Mouse (Mus musculus) lung, postnatal 10 days (tissue): Measurements from ENCODE around the gene Tdg.
"Not testable (repeated sequence)": the region's sequence is repeated elsewhere in the genome, so short reads cannot be mapped to it uniquely, and the experiment has no call there.

Experiments used
- DNase-seq: peaks from one replicate; pipeline ENCODE4 v3.0.0; 2021

Gene Tdg

GRCm38 (mm10) chr10:82629586-82630255 is at the start of gene Tdg:
Tdg (plus strand) TSS chr10:82629828.
- DNase-seq, result peak; percentile 95

- DNase-seq, result not testable (repeated sequence)
Observed at GRCm38 (mm10) chr10:82589673-82590072, 40.0 kb upstream of the Tdg start.

GRCm38 (mm10) chr10:82594421-82594820 is 35.2 kb upstream of the Tdg start:
- DNase-seq, result not testable (repeated sequence)

GRCm38 (mm10) chr10:82622235-82622634 is 7.4 kb upstream of the Tdg start:
- no peak for DNase-seq

GRCm38 (mm10) chr10:82622671-82623552 is 6.7 kb upstream of the Tdg start, which contains the start of gene 1190007I07Rik:
1190007I07Rik (minus strand) TSS chr10:82623228.
- DNase-seq, result peak; percentile 94

GRCm38 (mm10) chr10:82623553-82623932 is 6.1 kb upstream of the Tdg start:
- not testable (repeated sequence) for DNase-seq

- DNase-seq, result peak; percentile 10
Observed at GRCm38 (mm10) chr10:82629111-82629585, 480 bp upstream of the Tdg start.

GRCm38 (mm10) chr10:82630497-82630896 is 869 bp downstream of the Tdg start:
- no peak for DNase-seq

GRCm38 (mm10) chr10:82631133-82631532 is 1.5 kb downstream of the Tdg start:
- no peak for DNase-seq

- DNase-seq, result no peak
Observed at GRCm38 (mm10) chr10:82632496-82633280, 3.1 kb downstream of the Tdg start.

GRCm38 (mm10) chr10:82634348-82634747 is 4.7 kb downstream of the Tdg start:
- no peak for DNase-seq

GRCm38 (mm10) chr10:82636321-82636720 is 6.7 kb downstream of the Tdg start:
- no peak for DNase-seq

GRCm38 (mm10) chr10:82639032-82639698 is 9.5 kb downstream of the Tdg start:
- DNase-seq, result no peak

GRCm38 (mm10) chr10:82641481-82641880 is 11.9 kb downstream of the Tdg start:
- no peak for DNase-seq

GRCm38 (mm10) chr10:82646083-82646482 is 16.5 kb downstream of the Tdg start:
- no peak for DNase-seq

- DNase-seq, result no peak
Observed at GRCm38 (mm10) chr10:82647205-82647811, 17.7 kb downstream of the Tdg start.

GRCm38 (mm10) chr10:82651221-82651620 is 21.6 kb downstream of the Tdg start:
- DNase-seq, result no peak

- no peak for DNase-seq
Observed at GRCm38 (mm10) chr10:82652625-82653024, 23.0 kb downstream of the Tdg start.

- DNase-seq, result no peak
Observed at GRCm38 (mm10) chr10:82654581-82654980, 25.0 kb downstream of the Tdg start.

GRCm38 (mm10) chr10:82661820-82662219 is 32.2 kb downstream of the Tdg start:
- no peak for DNase-seq

GRCm38 (mm10) chr10:82662267-82662990 is 32.8 kb downstream of the Tdg start:
- DNase-seq, result peak; percentile 7
